Mouse (Mus musculus) midbrain, embryonic 14.5 days (tissue): ENCODE measurements at regions not wholly inside any gene's neighbourhood (a gene's known extent, or its start where the extent isn't known, plus 50 kb on each side); places are given as distances from the start of the nearest gene placed in this dataset.

Experiments used
- ATAC-seq: fragments of 200-750 bp; cut with Nextera tagmentation; 2 replicates; pipeline ENCODE4 v1.8.0; 2017; ENCODE audit warnings: moderate number of reproducible peaks, moderate library complexity; ENCODE audit not compliant: low FRiP score, low TSS enrichment
- DNase-seq: peaks from one replicate; pipeline ENCODE4 v3.0.0-alpha.2; 2015
- H3K27ac ChIP-seq: fragments of 300-500 bp; sonication (generic); replicated peaks from 2 replicates; pipeline ENCODE4 v1.5.1; 2014; ENCODE audit warnings: mild to moderate bottlenecking, low read depth, low read length, moderate library complexity
- H3K27me3 ChIP-seq: fragments of 300-500 bp; sonication (generic); 2 replicates; pipeline ENCODE4 v1.6.1; 2014; ENCODE audit warnings: low read length, control low read depth, mixed read lengths; ENCODE audit not compliant: control insufficient read depth, insufficient read depth
- H3K36me3 ChIP-seq: fragments of 300-500 bp; sonication (generic); 2 replicates; pipeline ENCODE4 v1.6.1; 2014; ENCODE audit warnings: low read length, control low read depth; ENCODE audit not compliant: control insufficient read depth, insufficient read depth
- H3K4me1 ChIP-seq: fragments of 300-500 bp; sonication (generic); 2 replicates; pipeline ENCODE4 v1.6.1; 2014; ENCODE audit warnings: mild to moderate bottlenecking, antibody characterized with exemption, low read length, control low read depth; ENCODE audit not compliant: control insufficient read depth, insufficient read depth
- H3K4me2 ChIP-seq: fragments of 300-500 bp; sonication (generic); 2 replicates; pipeline ENCODE4 v1.6.1; 2014; ENCODE audit warnings: mild to moderate bottlenecking, low read length, moderate library complexity
- H3K4me3 ChIP-seq: fragments of 300-500 bp; sonication (generic); replicated peaks from 2 replicates; pipeline ENCODE4 v1.5.1; 2014; ENCODE audit warnings: low read depth, low read length
- H3K9ac ChIP-seq: fragments of 300-500 bp; sonication (generic); replicated peaks from 2 replicates; pipeline ENCODE4 v1.6.1; 2014; ENCODE audit warnings: mild to moderate bottlenecking, low read length, moderate library complexity
- H3K9me3 ChIP-seq: fragments of 300-500 bp; sonication (generic); 2 replicates; pipeline ENCODE4 v1.6.1; 2016; ENCODE audit warnings: low read length, control low read depth, mixed read lengths; ENCODE audit not compliant: control insufficient read depth
- WGBS: fragments of 180-500 bp; shearing (Covaris S2); extraction: QIAGEN DNeasy Blood & Tissue Kit; methylation state at CpG from one replicate; pipeline ENCODE4 v1.1.7; 2014; 5-methylcytosine and 5-hydroxymethylcytosine counted together

GRCm38 (mm10) chr15:62578788-62579187 lies 1266.2 kb downstream of the Gsdmc2 start:
- no peak overlapping the region for H3K4me3 ChIP-seq
- no peaks in the 10 kb centered on the region for H3K9me3 ChIP-seq
- no peak overlapping the region for H3K27ac ChIP-seq
- H3K4me2 ChIP-seq: no peak overlapping the region
- H3K9ac ChIP-seq: no peak overlapping the region
- no peaks in the 10 kb centered on the region for H3K27me3 ChIP-seq
- no peaks in the 10 kb centered on the region for H3K36me3 ChIP-seq
- WGBS: 9% methylated on average over 3 of the region's 3 CpGs
- ATAC-seq (peak; percentile 40; the same call in 1 of the 2 replicates), DNase-seq (peak; percentile 59)
- H3K4me1 ChIP-seq: no peaks in the 10 kb centered on the region

- Histone ChIP-seq H3K4me2 (no peak overlapping the region), H3K36me3 (no peaks in the 10 kb centered on the region), H3K9me3 (no peaks in the 10 kb centered on the region), H3K27me3 (no peaks in the 10 kb centered on the region), H3K4me1 (no peaks in the 10 kb centered on the region), H3K9ac (no peak overlapping the region), H3K4me3 (no peak overlapping the region), H3K27ac (no peak overlapping the region)
- ATAC-seq (no peak), DNase-seq (no peak)
- WGBS: 93% methylated on average over 2 of the region's 2 CpGs
These were observed 1269.2 kb downstream of the Gsdmc2 start for GRCm38 (mm10) chr15:62575791-62576190.

GRCm38 (mm10) chr15:62571803-62572202 lies 1273.2 kb downstream of the Gsdmc2 start:
- Histone ChIP-seq H3K4me3 (no peak overlapping the region), H3K36me3 (no peaks in the 10 kb centered on the region), H3K4me1 (no peaks in the 10 kb centered on the region), H3K27me3 (no peaks in the 10 kb centered on the region), H3K9ac (no peak overlapping the region), H3K27ac (no peak overlapping the region), H3K9me3 (no peaks in the 10 kb centered on the region), H3K4me2 (no peak overlapping the region)
- ATAC-seq (no peak), DNase-seq (peak; percentile 41)
- 70% methylated on average over 7 of the region's 7 CpGs for WGBS

- Histone ChIP-seq H3K36me3 (no peaks in the 10 kb centered on the region), H3K9me3 (no peaks in the 10 kb centered on the region), H3K27me3 (no peaks in the 10 kb centered on the region), H3K9ac (no peak overlapping the region), H3K4me1 (no peaks in the 10 kb centered on the region), H3K4me2 (no peak overlapping the region), H3K4me3 (no peak overlapping the region), H3K27ac (no peak overlapping the region)
- ATAC-seq (no peak), DNase-seq (no peak)
- WGBS: 80% methylated on average over 7 of the region's 7 CpGs
These were observed 1275.9 kb downstream of the Gsdmc2 start for GRCm38 (mm10) chr15:62568788-62569713.

GRCm38 (mm10) chr15:62567431-62567830 lies 1277.5 kb downstream of the Gsdmc2 start:
- Histone ChIP-seq H3K27ac (no peak overlapping the region), H3K9me3 (no peaks in the 10 kb centered on the region), H3K4me1 (no peaks in the 10 kb centered on the region), H3K4me2 (no peak overlapping the region), H3K36me3 (no peaks in the 10 kb centered on the region), H3K4me3 (no peak overlapping the region), H3K9ac (no peak overlapping the region), H3K27me3 (no peaks in the 10 kb centered on the region)
- 86% methylated on average over 4 of the region's 4 CpGs for WGBS
- no peak for DNase-seq
- no peak for ATAC-seq

- Histone ChIP-seq H3K9ac (no peak overlapping the region), H3K9me3 (no peaks in the 10 kb centered on the region), H3K27ac (no peak overlapping the region), H3K4me3 (no peak overlapping the region), H3K36me3 (no peaks in the 10 kb centered on the region), H3K4me1 (no peaks in the 10 kb centered on the region), H3K27me3 (no peaks in the 10 kb centered on the region), H3K4me2 (no peak overlapping the region)
- DNase-seq: peak; percentile 83
- 7% methylated on average over 7 of the region's 7 CpGs for WGBS
- peak; percentile 60; the same call in 1 of the 2 replicates for ATAC-seq
These were observed 1278.9 kb downstream of the Gsdmc2 start for GRCm38 (mm10) chr15:62566106-62566511.

- Histone ChIP-seq H3K36me3 (no peaks in the 10 kb centered on the region), H3K9me3 (no peaks in the 10 kb centered on the region), H3K27me3 (no peaks in the 10 kb centered on the region), H3K4me2 (no peak overlapping the region), H3K27ac (no peak overlapping the region), H3K4me1 (no peaks in the 10 kb centered on the region), H3K4me3 (no peak overlapping the region), H3K9ac (no peak overlapping the region)
- ATAC-seq (no peak), DNase-seq (no peak)
- 71% methylated on average over 2 of the region's 2 CpGs for WGBS
These were observed 1311.7 kb downstream of the Gsdmc2 start for GRCm38 (mm10) chr15:62533233-62533632.

- H3K27ac ChIP-seq: no peak overlapping the region
- no peaks in the 10 kb centered on the region for H3K27me3 ChIP-seq
- H3K36me3 ChIP-seq: no peaks in the 10 kb centered on the region
- DNase-seq (no peak), ATAC-seq (no peak)
- WGBS: 83% methylated on average over 3 of the region's 3 CpGs
- H3K9me3 ChIP-seq: no peaks in the 10 kb centered on the region
- H3K4me1 ChIP-seq: no peaks in the 10 kb centered on the region
- H3K4me2 ChIP-seq: no peak overlapping the region
- no peak overlapping the region for H3K9ac ChIP-seq
- H3K4me3 ChIP-seq: no peak overlapping the region
These were observed 1316.0 kb downstream of the Gsdmc2 start for GRCm38 (mm10) chr15:62528975-62529374.

GRCm38 (mm10) chr15:62524628-62525027 lies 1320.3 kb downstream of the Gsdmc2 start:
- Histone ChIP-seq H3K4me1 (no peaks in the 10 kb centered on the region), H3K9ac (no peak overlapping the region), H3K27me3 (no peaks in the 10 kb centered on the region), H3K4me3 (no peak overlapping the region), H3K4me2 (no peak overlapping the region), H3K27ac (no peak overlapping the region), H3K36me3 (no peaks in the 10 kb centered on the region), H3K9me3 (no peaks in the 10 kb centered on the region)
- no peak for DNase-seq
- no peak for ATAC-seq
- 47% methylated on average over 2 of the region's 2 CpGs for WGBS
